In the genomic region with DNA sequence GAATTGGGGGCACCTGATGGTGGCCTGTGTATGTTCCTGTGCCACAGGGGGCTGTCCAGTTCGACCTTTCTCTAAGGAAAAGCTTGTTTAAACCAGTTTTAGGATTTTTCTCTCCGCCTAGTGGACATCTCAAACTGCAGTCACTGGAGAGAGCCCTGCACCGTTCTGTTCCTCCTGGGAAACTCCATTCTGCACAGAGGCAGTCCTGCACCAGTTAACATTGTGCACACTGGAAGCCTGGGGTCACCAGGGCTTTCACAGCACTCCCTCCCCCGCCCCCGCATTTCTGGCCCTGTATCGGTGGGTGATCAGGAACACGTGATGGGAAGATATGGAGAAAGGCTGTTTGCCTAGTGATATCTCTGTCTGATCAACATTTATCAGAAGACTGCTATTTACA, we compare ENCODE assay signal across 15 mouse cellular contexts.
DNase-seq lines count a peak whose midpoint lies in the region; ATAC-seq and TF ChIP-seq lines count a peak whose summit lies in the region.
"Had no signal": no experiment of that assay in that cellular context is flagged by ENCODE, and none has a peak within 500 bp of the region (broad histone marks: within the 10 kb centered on the region; RNA-seq: fewer than 3 reads in every experiment).

No protein-coding gene starts in this region.

- no peaks in the 10 kb centered on the region for H3K36me3 ChIP-seq in forebrain, embryonic 15.5 days
- no peaks in the 10 kb centered on the region for H3K36me3 ChIP-seq in forebrain, embryonic 12.5 days (replicated peaks)
- no peaks in the 10 kb centered on the region for H3K36me3 ChIP-seq in kidney, embryonic 14.5 days (ENCODE audit: control insufficient read depth, insufficient read depth, low read length)
- H3K36me3 ChIP-seq in midbrain, embryonic 11.5 days (ENCODE audit: control insufficient read depth, insufficient read depth, low read length) = no peaks in the 10 kb centered on the region
- no peaks in the 10 kb centered on the region for H3K36me3 ChIP-seq in midbrain, postnatal 0 days (ENCODE audit: insufficient read depth, low read length)
- no peaks in the 10 kb centered on the region for H3K36me3 ChIP-seq in embryonic facial prominence, embryonic 14.5 days (ENCODE audit: control insufficient read depth, insufficient read depth, low read length)
- H3K36me3 ChIP-seq: embryonic facial prominence, embryonic 15.5 days; midbrain, embryonic 15.5 days; neural tube, embryonic 13.5 days; stomach, embryonic 15.5 days had no signal

- no peaks in the 10 kb centered on the region for H3K27me3 ChIP-seq in forebrain, embryonic 15.5 days
- H3K27me3 ChIP-seq in forebrain, embryonic 12.5 days = no peaks in the 10 kb centered on the region
- H3K27me3 ChIP-seq in kidney, embryonic 14.5 days (ENCODE audit: control insufficient read depth, insufficient read depth, low read length) = no peaks in the 10 kb centered on the region
- no peaks in the 10 kb centered on the region for H3K27me3 ChIP-seq in midbrain, embryonic 11.5 days (ENCODE audit: control insufficient read depth, insufficient read depth, low read length)
- H3K27me3 ChIP-seq in midbrain, postnatal 0 days (ENCODE audit: insufficient read depth, low read length) = no peaks in the 10 kb centered on the region
- no peaks in the 10 kb centered on the region for H3K27me3 ChIP-seq in embryonic facial prominence, embryonic 14.5 days (replicated peaks; ENCODE audit: control insufficient read depth, insufficient read depth, low read length)
- H3K27me3 ChIP-seq: embryonic facial prominence, embryonic 15.5 days; midbrain, embryonic 15.5 days; neural tube, embryonic 13.5 days; stomach, embryonic 15.5 days had no signal

- no peak overlapping the region for H3K9ac ChIP-seq in forebrain, embryonic 15.5 days (replicated peaks)
- H3K9ac ChIP-seq in forebrain, embryonic 12.5 days = no peak overlapping the region
- H3K9ac ChIP-seq in kidney, embryonic 14.5 days (ENCODE audit: low read depth, low read length) = no peak overlapping the region
- no peak overlapping the region for H3K9ac ChIP-seq in midbrain, embryonic 11.5 days (ENCODE audit: low read length)
- no peak overlapping the region for H3K9ac ChIP-seq in midbrain, postnatal 0 days (replicated peaks; ENCODE audit: low read length, poor library complexity, severe bottlenecking)
- H3K9ac ChIP-seq in embryonic facial prominence, embryonic 14.5 days (ENCODE audit: low read depth, low read length) = no peak overlapping the region
- H3K9ac ChIP-seq: embryonic facial prominence, embryonic 15.5 days; midbrain, embryonic 15.5 days; neural tube, embryonic 13.5 days; stomach, embryonic 15.5 days had no signal

- WGBS in forebrain, embryonic 15.5 days = 71% methylated on average over 7 of the region's 7 CpGs
- WGBS in forebrain, embryonic 12.5 days = 69% methylated on average over 7 of the region's 7 CpGs
- 66% methylated on average over 7 of the region's 7 CpGs for WGBS in kidney, embryonic 14.5 days
- 75% methylated on average over 7 of the region's 7 CpGs for WGBS in midbrain, embryonic 11.5 days
- WGBS in midbrain, postnatal 0 days = 73% methylated on average over 7 of the region's 7 CpGs
- 69% methylated on average over 7 of the region's 7 CpGs for WGBS in embryonic facial prominence, embryonic 14.5 days

- H3K27ac ChIP-seq in forebrain, embryonic 15.5 days (replicated peaks) = no peak overlapping the region
- H3K27ac ChIP-seq in forebrain, embryonic 12.5 days = no peak overlapping the region
- no peak overlapping the region for H3K27ac ChIP-seq in kidney, embryonic 14.5 days (ENCODE audit: low read depth, low read length)
- no peak overlapping the region for H3K27ac ChIP-seq in midbrain, embryonic 11.5 days (ENCODE audit: low read depth, low read length)
- no peak overlapping the region for H3K27ac ChIP-seq in midbrain, postnatal 0 days (ENCODE audit: low read depth, low read length)
- no peak overlapping the region for H3K27ac ChIP-seq in embryonic facial prominence, embryonic 14.5 days (replicated peaks; ENCODE audit: low read depth, low read length)
- H3K27ac ChIP-seq: embryonic facial prominence, embryonic 15.5 days; heart, adult 2 months; layer of hippocampus, adult 2 months; midbrain, embryonic 15.5 days; neural tube, embryonic 13.5 days; stomach, embryonic 15.5 days had no signal

- H3K4me3 ChIP-seq in forebrain, embryonic 15.5 days = no peak overlapping the region
- no peak overlapping the region for H3K4me3 ChIP-seq in forebrain, embryonic 12.5 days (replicated peaks)
- H3K4me3 ChIP-seq in kidney, embryonic 14.5 days (ENCODE audit: low read length) = no peak overlapping the region
- no peak overlapping the region for H3K4me3 ChIP-seq in midbrain, embryonic 11.5 days (ENCODE audit: low read depth, low read length)
- H3K4me3 ChIP-seq in midbrain, postnatal 0 days (ENCODE audit: low read depth, low read length) = no peak overlapping the region
- H3K4me3 ChIP-seq in embryonic facial prominence, embryonic 14.5 days (ENCODE audit: low read depth, low read length) = no peak overlapping the region
- H3K4me3 ChIP-seq: embryonic facial prominence, embryonic 15.5 days; heart, adult 2 months; layer of hippocampus, adult 2 months; midbrain, embryonic 15.5 days; myocyte; neural tube, embryonic 13.5 days; stomach, embryonic 15.5 days had no signal

- no peak overlapping the region for H3K4me2 ChIP-seq in forebrain, embryonic 15.5 days (replicated peaks)
- H3K4me2 ChIP-seq in forebrain, embryonic 12.5 days = no peak overlapping the region
- H3K4me2 ChIP-seq in kidney, embryonic 14.5 days (replicated peaks; ENCODE audit: low read depth, low read length) = no peak overlapping the region
- H3K4me2 ChIP-seq in midbrain, embryonic 11.5 days = no peak overlapping the region
- H3K4me2 ChIP-seq in midbrain, postnatal 0 days (ENCODE audit: low read depth, low read length, poor library complexity, severe bottlenecking) = no peak overlapping the region
- H3K4me2 ChIP-seq in embryonic facial prominence, embryonic 14.5 days (ENCODE audit: low read depth, low read length) = no peak overlapping the region
- H3K4me2 ChIP-seq: embryonic facial prominence, embryonic 15.5 days; midbrain, embryonic 15.5 days; neural tube, embryonic 13.5 days; stomach, embryonic 15.5 days had no signal

- 0 out of 2 replicates have a peak, but pooled peaks have one; percentile 46 for ATAC-seq in forebrain, embryonic 15.5 days (replicated peaks)
- ATAC-seq in forebrain, embryonic 12.5 days (ENCODE audit: low FRiP score) = no peak
- peak; percentile 24; the same call in 1 of the 2 replicates for ATAC-seq in kidney, embryonic 14.5 days (ENCODE audit: low FRiP score, low TSS enrichment)
- ATAC-seq in midbrain, embryonic 11.5 days (ENCODE audit: low FRiP score) = peak; percentile 58; the same call in 1 of the 2 replicates
- ATAC-seq in midbrain, postnatal 0 days (ENCODE audit: low FRiP score) = no peak
- ATAC-seq in embryonic facial prominence, embryonic 14.5 days (ENCODE audit: low read depth) = 0 out of 2 replicates have a peak, but pooled peaks have one; percentile 30

- no peak for DNase-seq in kidney, adult 11 months
- DNase-seq in midbrain, embryonic 11.5 days (ENCODE audit: low spot score, missing footprints) = no peak
- DNase-seq in midbrain, postnatal 0 days (ENCODE audit: low spot score) = no peak
- no peak for DNase-seq in embryonic facial prominence, embryonic 14.5 days (ENCODE audit: low spot score)
- no peak for DNase-seq in adrenal gland, adult (ENCODE audit: inconsistent age in 2 of 2, low spot score in 1 of 2)

- TF ChIP-seq CTCF in midbrain, postnatal 0 days (IDR thresholded peaks at IDR 0.05) = no peak

- H3K4me1 ChIP-seq in forebrain, embryonic 15.5 days = no peaks in the 10 kb centered on the region
- no peaks in the 10 kb centered on the region for H3K4me1 ChIP-seq in forebrain, embryonic 12.5 days
- no peaks in the 10 kb centered on the region for H3K4me1 ChIP-seq in kidney, embryonic 14.5 days (ENCODE audit: control insufficient read depth, insufficient read depth, low read length)
- H3K4me1 ChIP-seq in midbrain, embryonic 11.5 days (ENCODE audit: control insufficient read depth, insufficient read depth, low read length) = no peaks in the 10 kb centered on the region
- no peaks in the 10 kb centered on the region for H3K4me1 ChIP-seq in midbrain, postnatal 0 days (ENCODE audit: insufficient read depth, low read length)
- H3K4me1 ChIP-seq in embryonic facial prominence, embryonic 14.5 days (ENCODE audit: control insufficient read depth, insufficient read depth, low read length) = no peaks in the 10 kb centered on the region
- H3K4me1 ChIP-seq: embryonic facial prominence, embryonic 15.5 days; midbrain, embryonic 15.5 days; neural tube, embryonic 13.5 days had no signal

- no peaks in the 10 kb centered on the region for H3K9me3 ChIP-seq in forebrain, embryonic 15.5 days
- no peaks in the 10 kb centered on the region for H3K9me3 ChIP-seq in forebrain, embryonic 12.5 days
- no peaks in the 10 kb centered on the region for H3K9me3 ChIP-seq in kidney, embryonic 14.5 days (ENCODE audit: control insufficient read depth, low read length)
- no peaks in the 10 kb centered on the region for H3K9me3 ChIP-seq in midbrain, embryonic 11.5 days (ENCODE audit: control insufficient read depth, low read length)
- no peaks in the 10 kb centered on the region for H3K9me3 ChIP-seq in midbrain, postnatal 0 days (ENCODE audit: low read length)
- H3K9me3 ChIP-seq in embryonic facial prominence, embryonic 14.5 days (ENCODE audit: control insufficient read depth, low read length) = no peaks in the 10 kb centered on the region
- H3K9me3 ChIP-seq: embryonic facial prominence, embryonic 15.5 days; midbrain, embryonic 15.5 days; neural tube, embryonic 13.5 days; stomach, embryonic 15.5 days had no signal

Comparison
In these comparisons a context has a peak if more than half of its experiments do, and no peak if none do; other contexts are left out.
1. ATAC-seq: peak in forebrain, embryonic 15.5 days (single experiment), kidney, embryonic 14.5 days (single experiment), midbrain, embryonic 11.5 days (single experiment) and embryonic facial prominence, embryonic 14.5 days (single experiment); none in forebrain, embryonic 12.5 days (single experiment) and midbrain, postnatal 0 days (single experiment).